Mouse (Mus musculus) monocyte, adult 5-6 weeks (primary cell): Measurements from ENCODE around the gene Lgalsl. TPM values are rescaled to one million over a fixed set of nuclear protein-coding genes. Genes with fewer than 3 reads are reported as not detected.

Source experiments
- ATAC-seq: fragments of 153-309, 156-312 bp; replicated peaks from 2 replicates; pipeline ENCODE4 v1.8.0; 2017; ENCODE audit warnings: mild to moderate bottlenecking; ENCODE audit not compliant: low TSS enrichment, insufficient number of reproducible peaks, severe bottlenecking, poor library complexity, low FRiP score
- total RNA-seq: library from RNA; stranded (forward); fragments of 200-1000, 200-491, 200-594 nt; gene quantifications from 3 replicates; pipeline ENCODE4 v1.2.3, GENCODE M21; 2017

Lgalsl gene
- total RNA-seq, 1 experiment from 2014 or later, result 2.4 TPM

GRCm38 (mm10) chr11:20789015-20789414 lies 41.8 kb downstream of the Lgalsl start:
- no peak for ATAC-seq

- ATAC-seq, result no peak
Measured at GRCm38 (mm10) chr11:20788070-20788469, 42.8 kb downstream of the Lgalsl start.

DNA sequence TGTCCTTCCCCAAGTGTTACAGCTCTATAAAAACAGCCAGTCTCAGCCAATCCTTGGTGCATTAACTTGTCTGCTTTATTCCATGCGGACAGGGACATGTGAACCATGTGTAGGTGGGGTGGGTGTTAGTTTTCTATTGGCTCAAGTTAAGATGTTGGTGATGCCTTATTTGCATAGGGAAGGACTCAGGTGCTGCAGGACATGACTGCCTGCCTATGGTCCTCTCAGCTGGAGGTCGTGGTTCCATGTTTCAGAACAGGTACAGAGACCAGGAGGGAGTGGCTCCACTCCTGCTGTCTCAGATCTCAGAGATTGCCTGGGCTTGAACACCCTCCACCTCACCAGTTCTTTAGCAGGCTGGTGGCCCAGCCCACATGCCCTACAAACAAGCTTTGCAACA lies 44.7 kb downstream of the Lgalsl start:
- ATAC-seq, result no peak

DNA sequence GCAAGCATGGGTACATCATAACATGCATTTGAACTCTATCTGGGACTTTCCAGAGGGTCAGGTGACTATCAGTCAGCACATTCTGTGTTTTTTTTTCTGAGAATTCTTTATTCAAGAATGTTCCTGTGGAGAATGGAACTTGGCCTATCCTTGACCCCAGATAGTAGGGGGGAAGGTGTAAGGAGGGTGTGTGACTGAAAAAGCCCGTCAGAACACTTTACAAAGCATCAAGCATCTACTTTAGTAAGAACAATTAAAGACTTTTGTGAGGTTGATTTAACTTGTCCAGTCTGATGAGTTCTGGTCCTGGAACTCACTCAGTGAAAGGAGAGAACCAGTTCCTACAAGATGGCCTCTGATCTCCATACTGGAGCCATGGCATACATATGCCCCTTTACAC lies 45.7 kb downstream of the Lgalsl start:
- ATAC-seq, result no peak

DNA sequence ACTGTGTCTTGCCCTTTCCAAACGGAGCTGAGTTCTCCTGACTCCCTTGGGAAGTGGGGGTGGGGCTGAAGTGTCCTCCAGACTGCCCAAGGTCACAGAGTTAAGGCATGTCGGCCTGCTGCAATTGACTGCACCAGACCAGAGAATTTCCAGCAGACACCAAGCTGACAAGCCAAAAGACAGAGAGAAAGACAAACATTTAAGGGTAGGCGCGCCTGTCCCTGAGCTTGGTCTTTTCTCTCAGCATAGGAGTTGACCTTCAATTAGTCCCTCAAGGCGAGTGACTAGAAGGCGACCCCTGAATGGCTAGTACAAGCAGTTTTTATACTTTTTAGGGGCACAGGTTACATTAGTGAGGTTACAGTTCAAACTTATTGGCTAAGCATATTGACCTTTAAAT lies 46.1 kb downstream of the Lgalsl start:
- no peak for ATAC-seq

DNA sequence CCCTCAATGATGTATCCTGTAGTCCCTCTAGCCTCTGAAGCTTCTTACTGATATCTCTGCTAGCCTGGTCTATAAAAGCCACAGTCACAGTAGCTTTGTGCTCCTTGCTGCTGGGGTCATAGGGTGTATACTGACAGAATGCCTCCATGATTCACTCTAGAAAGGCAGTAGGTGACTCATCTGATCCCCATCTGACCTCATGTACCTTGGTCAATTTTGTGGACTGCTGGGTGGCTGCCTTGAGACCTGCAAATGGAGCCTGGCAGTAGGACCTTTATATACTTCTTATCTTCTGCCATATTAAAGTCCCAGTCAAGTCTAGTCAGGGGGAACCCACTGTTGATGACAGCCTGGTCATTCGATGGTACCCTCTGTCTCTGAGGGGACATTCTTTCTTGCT lies 47.4 kb downstream of the Lgalsl start:
- no peak for ATAC-seq

GRCm38 (mm10) chr11:20782620-20783019 lies 48.2 kb downstream of the Lgalsl start:
- ATAC-seq, result no peak

DNA sequence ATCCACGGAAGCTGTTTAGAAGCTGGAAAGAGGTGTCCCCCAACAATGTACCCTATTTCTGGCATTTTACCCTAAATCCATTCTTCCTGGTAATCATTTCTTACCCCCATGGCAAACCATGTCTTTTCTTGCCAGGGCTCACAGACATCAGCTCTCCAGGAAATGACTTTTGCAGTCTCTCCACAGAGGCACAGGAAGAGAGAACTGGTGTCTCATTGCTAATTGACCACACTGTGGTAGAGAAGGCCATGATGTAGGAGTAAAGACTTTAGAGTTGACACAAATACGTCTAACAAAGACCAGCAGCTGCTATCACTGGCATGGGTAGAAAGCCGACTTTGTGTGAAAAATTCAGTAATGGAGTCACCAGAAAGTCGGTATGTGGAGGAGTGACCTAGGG lies 50.5 kb downstream of the Lgalsl start:
- ATAC-seq, result no peak

GRCm38 (mm10) chr11:20778861-20779563 lies 51.8 kb downstream of the Lgalsl start:
- ATAC-seq, result no peak; the same call in 1 of the 2 replicates

DNA sequence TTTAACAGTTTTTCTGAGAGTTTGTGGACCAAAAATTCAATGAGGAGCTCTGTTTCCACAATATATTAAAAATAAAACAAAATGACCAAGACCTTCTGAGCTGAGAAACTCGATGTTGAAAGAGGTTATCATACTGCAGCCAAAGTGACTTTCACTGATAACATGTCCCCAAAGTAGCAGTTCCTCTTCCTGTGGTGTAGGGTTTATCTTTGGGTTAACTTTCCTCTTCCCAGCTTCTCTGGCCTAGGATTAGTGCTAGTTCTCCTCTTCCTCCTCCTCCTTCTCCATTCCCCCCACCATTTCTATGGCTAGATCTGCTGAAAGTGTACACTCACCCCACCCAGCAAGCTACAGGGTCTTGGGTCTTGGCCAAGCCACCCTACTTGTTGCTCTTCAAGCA lies 52.6 kb downstream of the Lgalsl start:
- no peak for ATAC-seq

DNA sequence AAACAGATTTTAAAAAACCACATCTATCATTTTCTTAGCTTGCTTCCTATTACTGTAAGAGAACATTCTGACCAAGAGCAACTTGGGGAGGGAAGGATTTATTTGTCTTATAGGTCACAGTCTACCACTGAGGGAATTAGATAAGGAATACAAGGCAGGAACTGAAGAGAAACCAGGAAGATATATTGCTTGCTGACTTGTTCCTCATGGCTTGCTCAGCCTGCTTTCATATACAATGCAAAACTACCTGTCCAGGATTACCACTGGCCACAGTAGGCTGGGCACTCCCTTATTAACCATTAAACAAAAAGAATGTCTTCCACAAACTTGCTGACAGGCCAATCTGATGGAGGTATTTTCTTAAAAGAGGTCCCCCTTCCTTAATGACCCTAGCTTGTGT lies 54.2 kb downstream of the Lgalsl start:
- ATAC-seq, result no peak

Other genes with a start within 250 kb of the Lgalsl start
- gene Aftph, start 89.5 kb downstream of the Lgalsl start, total RNA-seq, result 154 to 161 TPM (median 158 TPM) in 3 replicates